Mouse (Mus musculus): ENCODE measurements around the gene Gm10959. TPM values are rescaled to one million over a fixed set of nuclear protein-coding genes. Genes with fewer than 3 reads are reported as not detected.

Gene Gm10959
- polyA plus RNA-seq, 1 experiment from 2014 or later = not detected

DNA sequence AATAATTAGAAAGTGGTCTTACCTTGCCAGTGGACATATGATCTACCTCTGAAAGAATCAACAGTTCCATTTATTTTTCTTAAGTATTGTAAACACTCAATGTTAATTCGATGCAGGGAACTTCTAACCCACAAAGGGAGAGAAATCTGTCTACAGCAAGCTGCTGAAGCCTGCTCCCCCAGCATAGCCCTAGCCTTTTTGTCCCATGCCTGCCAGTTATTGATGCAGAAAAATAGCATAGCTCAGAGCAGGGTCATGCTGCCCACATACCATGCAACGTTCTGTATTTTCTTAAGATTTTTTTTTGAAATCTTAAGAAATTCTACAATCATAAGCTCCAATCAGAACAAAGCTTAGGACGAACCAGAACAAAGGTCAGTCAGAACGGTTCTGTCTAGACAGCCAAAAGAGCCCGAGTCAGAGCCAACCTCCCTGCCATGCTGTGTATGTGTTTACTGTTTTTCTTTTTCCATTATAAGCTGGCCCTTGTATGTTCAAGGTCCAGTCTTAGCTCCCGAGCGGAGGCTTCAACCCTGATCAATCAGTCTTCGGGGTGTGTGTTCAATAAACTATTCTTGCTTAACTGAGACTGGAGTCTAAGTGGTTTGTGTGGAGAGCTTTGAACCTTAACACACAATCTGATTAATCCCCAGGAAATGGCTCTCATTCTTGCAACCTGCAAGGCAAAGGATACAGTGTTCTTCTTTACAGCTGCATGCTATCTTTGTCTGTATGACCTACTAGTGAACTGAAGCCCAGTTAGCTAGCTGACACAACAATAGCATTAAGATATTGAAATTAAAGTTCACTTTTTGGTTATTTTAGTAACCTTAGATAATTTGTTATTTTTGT lies 2.7 kb upstream of the Gm10959 start:
- no peak for ATAC-seq (ENCODE audit: extremely low read depth, insufficient number of reproducible peaks, low FRiP score, low TSS enrichment)
- no peak overlapping the region for H3K9ac ChIP-seq
- H3K9me3 ChIP-seq = no peaks in the 10 kb centered on the region
- peaks cover 4% of the 10 kb centered on the region; the same call in 1 of the 2 replicates for H3K36me3 ChIP-seq
- H3K4me2 ChIP-seq = no peak overlapping the region
- H3K27me3 ChIP-seq (replicated peaks) = no peaks in the 10 kb centered on the region
- H3K4me1 ChIP-seq = peaks cover 41% of the 10 kb centered on the region
- no peak overlapping the region for H3K27ac ChIP-seq (replicated peaks)
- no peak overlapping the region for H3K4me3 ChIP-seq
- 78% methylated on average over 8 of the region's 8 CpGs for WGBS

DNA sequence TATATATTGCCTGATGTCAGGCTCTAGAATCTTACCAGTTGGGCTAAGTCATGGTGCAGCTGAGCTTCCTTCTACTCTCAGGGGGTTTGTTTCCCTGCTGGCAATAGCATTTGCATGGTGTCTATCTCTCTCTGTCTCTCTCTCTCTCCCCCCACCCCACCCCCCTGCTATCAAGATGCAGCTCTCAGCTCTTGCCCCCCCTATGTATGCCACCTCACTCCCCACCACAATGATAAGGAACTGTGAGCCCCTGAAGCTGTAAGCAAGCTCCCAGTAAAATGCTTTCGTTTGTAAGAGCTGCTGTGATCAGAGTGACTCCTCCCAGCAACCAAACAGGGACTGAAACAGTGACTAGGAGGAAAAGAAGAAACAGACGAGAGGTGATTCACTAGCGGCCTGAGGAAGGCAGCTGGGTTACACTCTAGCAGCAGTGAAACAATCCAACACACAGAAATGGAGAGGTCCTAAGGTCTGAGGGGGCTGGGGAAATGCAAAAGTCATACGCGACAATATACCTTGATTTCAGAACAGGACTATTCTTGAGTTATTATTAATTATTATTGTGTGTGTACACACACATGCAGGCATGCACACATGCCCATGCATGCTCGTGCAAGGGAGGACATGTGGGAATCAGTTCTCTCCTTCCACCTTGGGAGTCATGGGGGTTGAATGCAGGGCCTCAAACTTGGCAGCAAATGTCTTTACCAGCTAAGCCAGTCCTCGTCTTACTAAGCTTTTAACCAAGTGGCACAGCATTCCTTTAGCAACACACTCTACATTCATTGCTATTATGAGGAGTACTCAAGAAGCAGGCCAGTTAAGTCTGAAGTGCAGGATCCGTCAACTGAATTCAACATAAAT lies 1.6 kb upstream of the Gm10959 start:
- Histone ChIP-seq H3K4me2 (no peak overlapping the region), H3K4me3 (no peak overlapping the region), H3K36me3 (no peaks in the 10 kb centered on the region), H3K27ac (replicated peaks) (no peak overlapping the region; the same call in 1 of the 2 replicates), H3K27me3 (replicated peaks) (no peaks in the 10 kb centered on the region), H3K9ac (no peak overlapping the region), H3K9me3 (no peaks in the 10 kb centered on the region), H3K4me1 (peaks cover 30% of the 10 kb centered on the region)
- WGBS = 50% methylated on average over 8 of the region's 8 CpGs
- ATAC-seq (ENCODE audit: extremely low read depth, insufficient number of reproducible peaks, low FRiP score, low TSS enrichment) = no peak

DNA sequence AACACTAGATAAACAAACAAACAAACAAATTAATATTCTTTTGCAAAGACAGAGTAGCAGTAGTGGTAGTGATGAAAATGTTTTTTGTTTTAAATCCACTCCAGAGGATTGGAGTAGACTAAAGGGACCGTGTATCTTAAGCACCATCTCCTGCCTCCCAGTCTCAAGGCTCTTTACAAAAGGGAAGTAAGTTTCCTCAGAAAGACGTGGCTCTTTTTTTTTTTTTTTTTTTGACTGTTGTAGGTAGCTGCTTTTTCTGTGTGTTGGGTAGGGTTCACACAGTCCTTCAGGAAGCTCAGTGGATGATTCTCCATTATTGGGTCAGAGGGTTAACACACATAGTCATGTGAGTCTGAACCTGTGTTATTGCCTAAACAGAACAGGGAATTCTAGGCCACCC lies 488 bp downstream of the Gm10959 start:
- Histone ChIP-seq H3K27ac (replicated peaks) (no peak overlapping the region), H3K9me3 (no peaks in the 10 kb centered on the region), H3K4me2 (no peak overlapping the region), H3K9ac (no peak overlapping the region), H3K27me3 (replicated peaks) (no peaks in the 10 kb centered on the region), H3K36me3 (no peaks in the 10 kb centered on the region), H3K4me3 (no peak overlapping the region), H3K4me1 (peaks cover 26% of the 10 kb centered on the region)
- ATAC-seq (ENCODE audit: extremely low read depth, insufficient number of reproducible peaks, low FRiP score, low TSS enrichment) = no peak
- WGBS = 60% methylated on average over 2 of the region's 2 CpGs

DNA sequence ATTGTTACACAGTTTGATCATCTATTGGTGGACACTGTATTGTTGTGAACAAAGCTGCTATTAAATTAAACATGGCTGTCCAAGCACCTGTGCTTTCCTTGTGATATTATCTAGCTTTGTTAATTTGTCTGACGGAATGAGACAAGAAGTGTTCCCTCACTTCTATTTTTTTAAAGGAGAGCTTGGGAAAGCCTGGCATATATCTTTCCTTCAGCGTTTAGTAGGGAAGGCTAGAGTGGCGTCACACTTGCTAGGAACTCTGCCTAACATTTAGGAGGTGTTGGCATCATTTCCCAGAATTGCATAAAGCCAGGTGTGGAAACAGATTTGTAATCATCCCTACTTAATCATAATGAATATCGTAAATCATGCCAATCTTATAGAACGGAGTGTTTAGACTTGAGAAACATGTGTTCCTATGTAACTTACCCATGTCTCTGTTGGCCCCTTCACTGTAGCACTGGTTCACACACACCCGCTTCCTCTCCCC lies 2.9 kb downstream of the Gm10959 start:
- Histone ChIP-seq H3K4me3 (no peak overlapping the region), H3K9ac (no peak overlapping the region), H3K27ac (replicated peaks) (no peak overlapping the region), H3K36me3 (no peaks in the 10 kb centered on the region), H3K4me1 (peaks cover 8% of the 10 kb centered on the region; the same call in 1 of the 2 replicates), H3K9me3 (no peaks in the 10 kb centered on the region), H3K4me2 (no peak overlapping the region), H3K27me3 (replicated peaks) (no peaks in the 10 kb centered on the region)
- WGBS = 74% methylated on average over 6 of the region's 6 CpGs
- no peak for ATAC-seq (ENCODE audit: extremely low read depth, insufficient number of reproducible peaks, low FRiP score, low TSS enrichment)

DNA sequence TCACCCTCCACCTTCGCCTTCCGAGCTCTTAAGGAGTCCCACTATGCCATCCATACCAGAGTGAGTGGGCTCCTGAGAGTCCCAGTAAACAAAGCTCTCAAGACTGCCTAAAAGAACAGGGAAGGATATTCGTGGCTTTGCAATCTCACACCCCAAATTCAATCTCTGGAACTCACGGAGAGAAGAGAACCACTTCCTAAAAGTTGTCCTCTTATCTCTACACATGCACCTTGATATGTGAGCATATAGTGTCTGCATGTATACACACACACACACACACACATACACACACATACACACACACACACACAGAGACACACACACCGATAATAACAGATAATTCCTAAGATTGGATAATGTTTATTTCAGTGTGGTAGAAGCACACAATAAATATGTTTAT lies 3.7 kb downstream of the Gm10959 start:
- H3K9me3 ChIP-seq = no peaks in the 10 kb centered on the region
- ATAC-seq (ENCODE audit: extremely low read depth, insufficient number of reproducible peaks, low FRiP score, low TSS enrichment) = no peak
- H3K36me3 ChIP-seq = no peaks in the 10 kb centered on the region
- WGBS = 73% methylated on average over 5 of the region's 5 CpGs
- H3K27ac ChIP-seq (replicated peaks) = no peak overlapping the region
- no peak overlapping the region for H3K4me3 ChIP-seq
- H3K4me1 ChIP-seq = peaks cover under 1% of the 10 kb centered on the region; the same call in 1 of the 2 replicates
- H3K4me2 ChIP-seq = no peak overlapping the region
- H3K27me3 ChIP-seq (replicated peaks) = no peaks in the 10 kb centered on the region
- no peak overlapping the region for H3K9ac ChIP-seq

DNA sequence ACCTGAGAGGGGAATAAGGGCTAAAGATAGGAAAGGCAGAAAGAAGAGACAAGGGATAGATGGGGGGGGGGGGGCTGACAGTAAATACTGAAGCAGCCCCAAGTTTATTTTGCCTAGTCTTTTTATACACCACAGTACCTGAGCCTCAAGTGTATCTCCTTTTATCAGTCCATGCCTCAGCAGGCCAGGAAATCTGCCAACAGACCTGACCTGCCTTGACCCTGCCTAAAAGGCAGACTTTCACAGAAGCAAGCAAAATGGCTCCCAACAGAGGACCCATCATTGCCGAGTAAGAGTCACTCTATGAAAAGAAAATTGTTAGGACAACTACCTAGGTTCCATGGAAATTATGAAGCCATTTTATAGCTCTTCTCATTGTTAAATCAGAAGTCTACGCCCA lies 11.3 kb downstream of the Gm10959 start:
- no peak overlapping the region for H3K4me2 ChIP-seq
- no peak for ATAC-seq (ENCODE audit: extremely low read depth, insufficient number of reproducible peaks, low FRiP score, low TSS enrichment)
- H3K4me1 ChIP-seq = no peaks in the 10 kb centered on the region
- no peak overlapping the region for H3K9ac ChIP-seq
- 81% methylated on average over 2 of the region's 2 CpGs for WGBS
- no peaks in the 10 kb centered on the region for H3K27me3 ChIP-seq (replicated peaks)
- 0 out of 2 replicates have a peak, but pooled peaks cover 3% of the 10 kb centered on the region for H3K9me3 ChIP-seq
- H3K36me3 ChIP-seq = no peaks in the 10 kb centered on the region
- H3K4me3 ChIP-seq = no peak overlapping the region
- no peak overlapping the region for H3K27ac ChIP-seq (replicated peaks)

DNA sequence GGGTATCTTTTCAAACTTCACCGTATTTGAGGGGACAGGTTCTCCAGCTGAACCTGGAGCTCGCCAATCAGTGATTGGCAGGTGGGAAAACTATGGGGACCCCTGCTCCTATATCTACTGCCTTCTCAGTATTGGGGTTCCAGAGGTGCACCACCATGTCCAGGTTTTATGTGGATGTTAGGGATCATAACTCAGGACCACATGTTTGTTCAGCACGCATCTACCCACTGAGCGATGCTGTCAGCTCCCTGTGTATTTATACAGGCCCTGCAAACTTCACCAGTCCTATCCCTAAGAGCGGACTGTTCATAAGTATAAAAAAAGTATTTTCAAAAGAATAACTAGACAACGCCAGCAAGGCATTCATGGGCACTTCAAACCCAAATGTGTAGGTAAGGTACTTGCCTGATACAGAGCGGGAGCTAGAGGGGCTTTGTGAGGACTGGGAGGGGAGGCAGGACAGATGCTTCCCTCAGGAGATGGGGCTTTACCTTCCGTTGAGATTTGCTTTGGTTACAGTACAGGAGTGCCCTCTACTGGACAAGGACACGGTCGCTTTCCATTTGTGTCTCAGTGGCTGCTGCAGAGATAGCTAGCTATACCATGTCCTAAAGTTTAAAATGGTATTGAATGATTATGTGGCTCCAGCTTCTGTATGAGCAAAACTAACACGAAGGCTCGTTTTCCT lies 15.3 kb downstream of the Gm10959 start:
- ATAC-seq (ENCODE audit: extremely low read depth, insufficient number of reproducible peaks, low FRiP score, low TSS enrichment) = no peak

DNA sequence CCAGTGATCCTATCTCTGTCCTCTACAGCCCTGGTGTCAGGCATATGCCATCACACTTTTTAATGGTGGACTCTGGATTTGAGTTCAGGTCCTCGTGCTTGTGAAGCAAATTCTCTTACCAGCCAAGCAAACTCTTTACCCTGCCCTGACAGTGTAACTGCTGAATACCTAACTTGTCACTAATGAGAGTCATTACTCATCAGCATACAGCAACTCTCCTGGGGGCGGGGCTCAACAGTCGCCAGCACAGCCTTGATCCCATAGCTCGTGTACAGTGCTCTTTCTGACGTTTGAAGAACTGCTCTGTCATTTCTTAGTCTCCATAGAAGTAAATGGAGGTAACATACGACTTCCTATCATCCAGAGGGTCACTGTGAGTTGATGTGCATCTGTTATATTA lies 20.9 kb downstream of the Gm10959 start:
- Histone ChIP-seq H3K9me3 (no peaks in the 10 kb centered on the region), H3K27ac (replicated peaks) (no peak overlapping the region), H3K4me1 (no peaks in the 10 kb centered on the region), H3K36me3 (no peaks in the 10 kb centered on the region), H3K4me3 (no peak overlapping the region), H3K27me3 (replicated peaks) (no peaks in the 10 kb centered on the region), H3K4me2 (no peak overlapping the region), H3K9ac (no peak overlapping the region)
- 60% methylated on average over 6 of the region's 6 CpGs for WGBS
- ATAC-seq (ENCODE audit: extremely low read depth, insufficient number of reproducible peaks, low FRiP score, low TSS enrichment) = no peak

More for the DNA sequence above, 15.3 kb downstream of the Gm10959 start:
- Histone ChIP-seq H3K36me3 (no peaks in the 10 kb centered on the region), H3K4me2 (no peak overlapping the region), H3K27ac (replicated peaks) (no peak overlapping the region), H3K27me3 (replicated peaks) (no peaks in the 10 kb centered on the region), H3K9me3 (no peaks in the 10 kb centered on the region), H3K9ac (no peak overlapping the region), H3K4me1 (no peaks in the 10 kb centered on the region), H3K4me3 (no peak overlapping the region)
- 38% methylated on average over 12 of the region's 12 CpGs for WGBS

DNA sequence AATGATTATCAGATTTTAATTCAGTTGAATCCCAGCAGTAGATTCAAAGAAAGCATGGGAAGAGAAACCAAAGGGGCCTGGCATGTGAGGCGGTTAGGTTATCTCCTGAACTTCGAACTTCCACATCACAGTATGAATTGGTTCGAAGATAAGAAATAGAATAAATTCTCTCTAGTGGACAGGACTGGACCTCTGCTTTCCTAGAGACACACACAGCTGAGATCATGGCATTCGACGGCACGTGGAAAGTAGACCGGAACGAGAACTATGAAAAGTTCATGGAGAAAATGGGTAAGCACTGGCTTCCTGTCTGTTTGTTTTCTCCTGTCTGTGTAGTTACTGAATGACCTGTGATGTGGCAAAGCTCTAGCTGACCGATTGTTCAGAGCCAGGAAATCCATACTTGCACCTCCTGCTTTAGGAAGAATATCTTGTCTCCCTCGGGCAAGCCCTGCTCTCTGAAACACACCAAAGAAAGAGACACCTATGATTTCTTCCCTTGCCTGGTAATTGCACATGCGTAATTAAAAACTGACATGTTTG lies 23.9 kb downstream of the Gm10959 start:
- ATAC-seq (ENCODE audit: extremely low read depth, insufficient number of reproducible peaks, low FRiP score, low TSS enrichment) = no peak
- Histone ChIP-seq H3K27ac (replicated peaks) (no peak overlapping the region), H3K4me3 (no peak overlapping the region), H3K9me3 (no peaks in the 10 kb centered on the region), H3K4me1 (no peaks in the 10 kb centered on the region), H3K27me3 (replicated peaks) (no peaks in the 10 kb centered on the region), H3K36me3 (no peaks in the 10 kb centered on the region), H3K4me2 (no peak overlapping the region), H3K9ac (no peak overlapping the region)
- 64% methylated on average over 11 of the region's 11 CpGs for WGBS

DNA sequence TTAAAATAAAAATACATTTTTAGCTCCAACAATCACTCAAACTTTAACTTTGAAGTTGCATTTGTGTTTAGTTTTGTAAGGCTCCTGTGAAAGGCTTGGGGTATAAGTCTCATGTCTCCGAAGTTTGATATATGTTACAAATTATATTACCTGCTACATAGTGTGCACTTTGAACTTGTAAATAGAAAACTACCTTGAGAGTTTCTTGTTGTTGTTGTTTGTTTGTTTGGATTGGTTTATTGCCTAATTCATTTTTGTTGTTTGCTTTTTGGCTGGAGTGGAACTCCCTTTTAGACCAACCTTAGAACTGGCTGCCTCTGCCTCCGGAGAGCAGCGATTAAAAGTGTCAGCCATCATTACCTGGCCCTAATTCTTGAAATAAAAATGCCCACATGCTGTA lies 24.4 kb downstream of the Gm10959 start, which contains the start of gene Fabp2:
Gene Fabp2, plus strand, starts transcription at position 301 of the 400 bp plus-strand sequence.
- Histone ChIP-seq H3K27ac (replicated peaks) (no peak within 1 kb of the TSS), H3K27me3 (replicated peaks) (no peaks in the 10 kb centered on the region), H3K4me2 (no peak within 1 kb of the TSS), H3K4me3 (no peak within 1 kb of the TSS), H3K4me1 (no peaks in the 10 kb centered on the region), H3K9ac (no peak within 1 kb of the TSS), H3K9me3 (no peaks in the 10 kb centered on the region), H3K36me3 (no peaks in the 10 kb centered on the region)
- WGBS = 89% methylated on average over 3 of the region's 3 CpGs
- ATAC-seq (ENCODE audit: extremely low read depth, insufficient number of reproducible peaks, low FRiP score, low TSS enrichment) = no peak

Measured in heart, embryonic 13.5 days (tissue).